Mouse (Mus musculus): ENCODE measurements at regions not wholly inside any gene's neighbourhood (a gene's known extent, or its start where the extent isn't known, plus 50 kb on each side); places are given as distances from the start of the nearest gene placed in this dataset.

- no peak for ATAC-seq (ENCODE audit: poor library complexity, severe bottlenecking)
Observed at GRCm38 (mm10) chr15:62086037-62086436, 1163.2 kb upstream of the A1bg start.

GRCm38 (mm10) chr15:62083347-62083746 is 1160.5 kb upstream of the A1bg start:
- ATAC-seq (ENCODE audit: poor library complexity, severe bottlenecking): no peak

GRCm38 (mm10) chr15:62082539-62082938 is 1159.7 kb upstream of the A1bg start:
- no peak for ATAC-seq (ENCODE audit: poor library complexity, severe bottlenecking)

DNA sequence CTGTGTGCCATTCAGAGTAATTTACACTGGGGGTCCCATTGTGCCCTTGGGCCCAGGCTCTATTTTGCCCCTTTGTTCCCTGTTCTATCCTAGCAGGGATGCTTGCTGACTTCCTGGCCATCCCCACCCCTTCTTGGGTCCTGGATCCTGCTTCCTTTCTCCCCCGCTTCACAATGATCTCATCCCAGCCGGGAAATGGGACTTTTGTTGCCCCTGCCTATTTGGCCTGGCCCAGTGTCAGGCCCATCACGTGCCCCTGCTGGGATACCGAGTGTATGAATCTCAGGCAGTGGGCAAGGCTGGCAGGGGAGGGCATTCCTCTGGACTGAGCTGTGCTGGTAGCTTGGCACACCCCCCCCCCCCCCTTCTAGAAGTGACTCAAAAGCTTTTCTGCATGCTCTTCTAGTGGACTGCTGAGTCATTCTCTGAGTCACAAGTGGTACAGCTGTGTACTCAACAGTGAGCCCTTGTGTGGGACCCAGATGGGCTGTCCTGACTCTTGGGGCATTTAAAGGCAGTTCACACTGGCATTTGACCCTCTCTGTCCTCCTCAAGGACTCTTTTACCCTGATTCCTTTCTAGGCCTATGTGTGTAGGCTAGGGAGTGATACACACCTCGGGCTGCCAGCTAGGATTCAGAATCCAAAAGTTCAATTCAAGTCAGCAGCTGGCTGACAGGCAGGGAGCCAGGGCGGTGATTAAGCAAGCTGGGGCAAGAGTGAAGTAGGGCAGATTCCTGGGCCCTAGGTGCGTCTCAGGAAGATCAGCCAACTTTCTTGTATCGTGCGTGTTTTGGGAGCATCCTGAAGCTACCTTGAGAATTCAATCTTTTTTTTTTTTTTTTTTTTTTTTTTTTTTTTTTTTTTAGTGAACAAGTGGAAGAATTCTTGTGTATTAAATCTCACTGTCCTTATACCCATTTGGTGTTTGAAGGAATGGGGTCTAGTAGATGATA is 1156.6 kb upstream of the A1bg start:
- ATAC-seq (ENCODE audit: poor library complexity, severe bottlenecking): peak; percentile 38; the same call in 1 of the 2 replicates

GRCm38 (mm10) chr15:62076552-62077234 is 1153.9 kb upstream of the A1bg start:
- ATAC-seq (ENCODE audit: poor library complexity, severe bottlenecking): no peak

DNA sequence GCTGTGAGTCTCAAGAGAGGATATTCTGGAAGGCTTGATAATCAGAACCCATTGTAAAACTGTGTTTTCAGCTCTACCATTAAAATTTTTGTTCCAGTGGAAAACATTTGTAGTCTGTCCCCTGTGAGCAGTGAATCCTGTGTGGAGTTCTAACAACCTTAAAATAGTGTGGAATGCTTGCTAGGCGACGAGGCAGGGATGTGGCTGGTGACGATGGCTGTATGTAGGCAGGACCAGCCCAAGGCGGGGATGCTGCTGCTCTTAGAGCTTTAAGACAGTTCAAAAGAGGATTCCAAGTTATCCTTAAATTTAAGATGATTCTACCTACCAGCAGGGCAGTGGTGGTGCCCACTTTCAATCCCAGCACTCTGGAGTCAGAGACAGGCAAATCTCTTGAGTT is 1151.9 kb upstream of the A1bg start:
- ATAC-seq (ENCODE audit: poor library complexity, severe bottlenecking): no peak

DNA sequence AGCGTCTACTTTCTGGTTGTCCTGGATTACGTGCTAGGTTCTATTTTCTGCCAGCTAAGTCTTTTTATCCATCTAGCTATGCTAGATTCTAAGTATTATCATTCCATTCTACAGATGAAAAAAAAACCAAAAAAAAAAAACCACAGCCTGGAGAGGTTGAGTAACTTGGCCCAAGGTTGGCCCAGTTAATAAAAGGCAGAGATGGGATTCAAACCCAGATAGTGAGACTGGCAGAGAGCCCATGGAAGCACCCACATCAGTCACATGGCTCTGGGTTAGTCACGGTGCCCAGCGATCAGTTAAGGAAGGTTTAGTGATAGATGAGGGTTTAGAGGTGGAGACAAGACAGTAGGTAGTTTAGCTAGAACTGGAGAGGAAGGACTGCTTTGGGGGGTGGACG is 1150.8 kb upstream of the A1bg start:
- ATAC-seq (ENCODE audit: poor library complexity, severe bottlenecking): no peak

- peak; percentile 62; the same call in 1 of the 2 replicates for ATAC-seq (ENCODE audit: poor library complexity, severe bottlenecking)
Observed at GRCm38 (mm10) chr15:62071311-62071710, 1148.5 kb upstream of the A1bg start.

- no peak for ATAC-seq (ENCODE audit: poor library complexity, severe bottlenecking)
Observed at GRCm38 (mm10) chr15:62068422-62069160, 1145.8 kb upstream of the A1bg start.

DNA sequence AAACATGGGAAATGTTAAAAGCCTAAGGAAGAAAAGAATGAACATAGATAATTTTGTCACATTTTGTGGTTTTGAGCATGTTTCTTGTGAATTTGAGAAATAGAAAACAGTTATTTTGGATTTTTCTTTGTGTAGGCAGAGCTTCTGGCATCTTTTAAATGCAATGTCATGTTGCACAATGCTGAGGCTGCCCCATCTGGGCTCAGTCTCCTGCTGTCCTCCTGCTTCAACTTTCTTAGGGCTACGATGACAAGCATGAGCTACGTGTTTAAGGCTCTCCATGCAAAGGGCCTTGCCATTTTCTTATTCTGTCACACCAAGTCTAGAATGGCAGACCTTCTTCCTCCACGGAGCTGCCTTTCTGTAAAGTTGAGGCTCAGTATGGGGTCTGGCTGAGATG is 1141.6 kb upstream of the A1bg start:
- no peak for ATAC-seq (ENCODE audit: poor library complexity, severe bottlenecking)

- peak; percentile 70 for ATAC-seq (ENCODE audit: poor library complexity, severe bottlenecking)
Observed at GRCm38 (mm10) chr15:62057449-62057848, 1134.6 kb upstream of the A1bg start.

GRCm38 (mm10) chr15:62056889-62057288 is 1134.1 kb upstream of the A1bg start:
- no peak for ATAC-seq (ENCODE audit: poor library complexity, severe bottlenecking)

- ATAC-seq (ENCODE audit: poor library complexity, severe bottlenecking): peak; percentile 82
Observed at GRCm38 (mm10) chr15:62056401-62056800, 1133.6 kb upstream of the A1bg start.

- ATAC-seq (ENCODE audit: poor library complexity, severe bottlenecking): no peak
Observed at GRCm38 (mm10) chr15:62055011-62055410, 1132.2 kb upstream of the A1bg start.

- ATAC-seq (ENCODE audit: poor library complexity, severe bottlenecking): no peak
Observed at GRCm38 (mm10) chr15:62053420-62054239, 1130.8 kb upstream of the A1bg start.

DNA sequence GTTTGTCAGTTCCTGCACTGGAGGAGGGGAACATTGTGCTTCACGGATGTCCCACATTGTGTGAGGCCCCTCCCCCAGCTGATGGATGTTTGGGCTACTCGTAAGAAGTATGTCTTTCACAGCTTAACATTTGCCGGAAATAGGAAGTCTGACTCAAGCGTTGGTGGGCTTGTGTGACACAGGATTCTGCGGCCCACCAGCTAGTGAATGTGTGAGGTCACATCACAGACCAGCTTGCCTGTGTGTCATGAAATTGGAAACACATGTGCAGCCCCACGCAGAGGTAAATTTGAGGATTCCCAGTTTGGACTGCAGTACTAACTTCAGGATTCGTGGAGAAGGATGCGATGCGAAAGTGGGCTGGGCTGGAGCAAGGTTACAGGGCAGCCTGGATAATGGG is 1126.6 kb upstream of the A1bg start:
- no peak for ATAC-seq (ENCODE audit: poor library complexity, severe bottlenecking)

- no peak for ATAC-seq (ENCODE audit: poor library complexity, severe bottlenecking)
Observed at GRCm38 (mm10) chr15:62048981-62049380, 1126.2 kb upstream of the A1bg start.

DNA sequence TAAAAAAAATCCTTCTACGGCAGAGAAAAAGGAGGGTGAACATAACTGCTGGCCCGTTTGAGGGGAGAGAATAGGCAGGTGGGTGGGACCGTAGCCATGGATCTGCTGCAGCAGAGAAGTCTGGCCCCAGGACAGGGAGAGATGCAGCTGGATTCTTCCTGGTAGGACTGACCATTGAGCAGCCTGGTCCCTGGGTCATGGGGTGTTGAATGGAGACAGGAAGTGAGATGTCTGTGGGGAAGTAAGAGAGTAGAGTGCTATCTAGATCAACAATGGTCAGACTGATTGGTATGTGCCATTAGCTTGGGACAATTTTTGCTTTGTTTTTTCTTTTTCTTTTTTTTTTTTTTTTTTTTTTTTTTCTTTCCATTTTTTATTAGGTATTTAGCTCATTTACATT is 1123.5 kb upstream of the A1bg start:
- ATAC-seq (ENCODE audit: poor library complexity, severe bottlenecking): peak; percentile 21; the same call in 1 of the 2 replicates

GRCm38 (mm10) chr15:62044654-62045335 is 1122.0 kb upstream of the A1bg start:
- no peak for ATAC-seq (ENCODE audit: poor library complexity, severe bottlenecking)
